Mouse (Mus musculus) c-Kit-positive CD71-positive TER-119-positive erythroid progenitor cells, embryonic 14.5 days (primary cell): ENCODE measurements at regions not wholly inside any gene's neighbourhood (a gene's known extent, or its start where the extent isn't known, plus 50 kb on each side); places are given as distances from the start of the nearest gene placed in this dataset.

ENCODE experiments used
- DNase-seq: peaks from one replicate; pipeline ENCODE4 v3.0.0-alpha.2; 2013; ENCODE audit warnings: low spot score

DNA sequence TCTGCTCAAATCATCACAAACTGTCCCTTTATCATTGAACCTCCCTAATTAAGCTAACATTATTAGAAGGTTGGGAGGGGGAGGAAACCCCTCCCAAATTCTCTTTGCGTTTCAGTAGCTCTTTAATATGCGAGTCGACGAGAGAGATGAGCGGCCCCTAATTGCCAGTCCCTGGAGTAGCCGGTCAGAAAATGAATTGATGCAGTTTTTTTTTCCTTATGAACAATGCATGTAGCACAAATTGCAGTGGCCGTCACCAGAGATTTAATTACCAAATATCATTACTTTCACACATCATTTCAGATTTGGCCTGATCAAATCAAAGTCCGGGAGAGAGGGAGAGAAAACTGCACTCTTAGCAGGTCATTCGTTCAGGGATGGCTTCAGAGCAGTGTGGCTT, 61.1 kb upstream of the Top1 start:
- no peak for DNase-seq

DNA sequence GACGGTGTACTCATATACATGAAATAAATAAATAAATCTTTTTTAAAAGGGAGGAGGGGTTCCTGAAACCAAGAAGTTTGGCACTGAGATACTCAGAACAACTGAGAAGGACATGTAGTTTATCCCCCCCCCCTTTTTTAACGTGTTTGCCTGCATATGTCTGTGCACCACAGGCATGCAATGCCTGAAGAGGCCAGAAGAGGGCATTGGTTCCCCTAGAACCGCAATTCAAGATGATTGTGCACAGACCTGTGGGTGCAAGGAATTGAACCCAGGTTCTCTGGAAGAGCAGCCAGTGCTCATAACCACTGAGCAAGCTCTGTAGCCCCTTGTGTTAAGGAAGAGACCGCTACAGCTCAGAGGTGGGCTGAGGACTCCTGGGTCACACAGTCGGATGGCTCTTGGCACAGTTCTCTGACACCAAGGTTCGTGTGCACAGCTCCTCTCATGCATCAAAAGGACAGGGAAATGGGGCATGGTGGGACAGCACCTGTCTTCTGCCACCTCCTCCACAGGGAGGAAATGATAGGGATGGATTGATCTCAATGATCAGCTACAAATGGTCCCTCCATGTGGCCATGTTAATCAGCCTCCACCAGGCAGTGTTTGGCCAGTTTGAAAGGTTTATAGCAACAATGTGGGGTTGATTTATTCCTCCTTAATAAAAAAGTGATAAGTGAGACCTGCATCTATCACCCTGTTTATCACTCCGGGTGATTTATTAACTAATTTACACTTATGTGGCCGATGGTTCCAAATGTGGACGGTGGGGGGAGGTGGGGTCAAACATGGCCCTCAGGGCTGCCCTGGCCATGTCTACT, 58.5 kb upstream of the Top1 start:
- DNase-seq = no peak

DNA sequence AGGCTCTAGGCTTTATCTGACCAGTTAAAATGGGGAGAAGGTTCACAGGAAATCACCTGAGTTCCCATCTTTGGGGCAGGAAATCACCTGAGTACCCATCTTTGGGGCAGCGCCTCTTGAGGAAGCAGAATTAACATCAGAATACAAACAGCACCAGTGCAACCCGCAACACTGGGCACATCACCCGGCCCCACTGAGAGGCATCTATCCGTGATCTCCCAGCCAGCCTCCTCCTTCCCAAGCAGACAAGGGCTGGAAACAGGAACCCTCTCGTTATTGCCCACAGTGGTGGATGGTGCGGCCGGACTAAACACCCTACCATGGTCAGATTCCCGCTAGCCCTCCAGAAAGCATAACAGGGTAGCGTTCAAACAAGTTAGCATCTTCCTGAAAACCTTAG, 57.3 kb upstream of the Top1 start:
- DNase-seq = no peak

DNA sequence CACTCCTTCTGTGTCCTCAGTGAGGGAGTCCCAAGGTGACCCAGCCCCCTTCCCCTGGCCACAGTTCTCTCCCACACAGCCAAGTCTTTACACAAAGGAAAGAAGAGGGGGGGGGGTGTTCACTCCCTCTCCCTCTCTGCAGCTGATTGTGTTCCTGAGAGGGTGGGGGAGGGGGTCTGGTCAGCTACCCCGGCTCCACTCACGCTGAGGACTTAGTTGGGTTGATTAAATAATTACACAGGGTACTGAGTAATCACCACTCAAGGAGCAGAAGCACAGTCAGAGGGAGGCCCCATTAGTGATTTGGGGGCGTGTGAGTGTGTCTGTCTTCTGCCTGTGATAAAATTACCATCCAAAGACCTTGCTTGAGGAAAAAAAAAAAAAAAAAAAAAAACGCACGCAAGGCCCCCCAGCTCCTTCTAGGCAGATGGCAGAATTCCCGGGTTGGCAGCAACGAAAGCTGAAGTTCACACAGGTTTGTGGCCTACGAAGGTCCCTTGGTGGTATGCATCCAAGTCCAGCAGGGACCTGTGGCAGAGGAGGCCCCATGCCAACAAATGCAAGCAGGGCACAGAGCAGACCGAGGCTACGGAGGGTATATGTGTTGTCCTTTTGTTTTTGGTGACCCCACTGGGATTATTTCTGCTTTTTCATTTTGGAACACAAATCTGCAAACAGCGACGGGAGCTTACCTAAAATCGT, 55.3 kb upstream of the Top1 start:
- DNase-seq = no peak

DNA sequence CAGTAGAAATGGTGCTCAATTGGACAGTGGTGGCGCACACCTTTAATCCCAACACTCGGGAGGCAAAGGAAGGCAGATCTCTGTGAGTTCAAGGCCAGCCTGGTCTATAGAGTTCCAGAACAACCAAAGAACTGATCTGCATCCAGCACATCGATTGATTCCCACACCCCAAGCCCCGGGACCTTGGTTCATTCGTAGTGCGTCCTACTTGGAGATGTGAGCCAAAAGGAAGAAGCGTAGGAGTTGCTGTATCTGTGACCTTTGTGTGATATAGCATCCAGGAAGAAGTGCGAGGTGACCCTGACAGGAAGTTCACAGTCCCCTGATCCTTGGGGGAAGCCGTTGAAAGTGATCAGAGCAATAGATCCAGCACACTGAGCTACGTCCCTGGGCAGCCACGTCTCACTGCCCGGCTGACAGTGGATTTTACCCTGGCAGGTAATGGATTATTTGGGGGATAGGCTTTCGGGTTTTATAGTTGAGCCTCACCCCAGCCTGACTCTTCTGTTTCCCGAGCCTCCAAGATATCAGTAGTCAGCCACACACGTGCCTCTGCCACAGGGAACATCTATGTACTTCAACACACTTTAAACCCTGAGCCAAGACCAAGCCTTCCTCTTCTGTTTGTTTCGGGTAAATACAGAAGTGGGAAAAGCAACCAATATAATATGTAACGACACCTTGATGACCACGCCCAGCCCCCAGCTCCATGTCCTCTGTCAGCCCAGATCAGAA, 54.1 kb upstream of the Top1 start:
- DNase-seq = no peak

DNA sequence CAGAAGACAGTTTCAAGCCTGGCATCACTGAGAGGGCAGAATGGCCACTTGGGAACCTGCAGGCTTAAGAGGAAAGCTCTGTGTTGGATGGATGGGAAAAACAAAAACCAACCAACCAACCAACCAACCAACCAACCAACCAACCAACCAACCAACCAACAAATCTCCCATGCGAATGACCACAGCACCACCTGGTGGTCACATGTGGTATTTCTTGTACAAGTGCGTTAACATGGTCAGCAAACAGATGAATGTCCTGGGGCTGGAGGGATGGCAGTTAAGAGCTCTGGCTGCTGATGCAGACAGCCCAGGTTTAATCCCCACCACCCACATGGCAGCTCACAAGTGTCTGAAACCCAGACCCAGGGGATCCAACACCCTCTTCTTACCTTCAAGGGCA, 52.7 kb upstream of the Top1 start:
- peak; percentile 68 for DNase-seq
